Mouse (Mus musculus) ovary, adult 10 weeks (tissue): ENCODE data around the gene Hspb2. TPM values are rescaled to one million over a fixed set of nuclear protein-coding genes. Genes with fewer than 3 reads are reported as not detected.

Source experiments
- polyA plus RNA-seq: library from polyadenylated mRNA; stranded (reverse); fragments of 350-450 nt; fragmentation: Illumina TruSeq; extraction: RNeasy Lipid Tissue Mini Kit (QIAGEN cat#74804); gene quantifications from one replicate; pipeline ENCODE4 v1.2.3, GENCODE M21; 2014

Hspb2 gene
- polyA plus RNA-seq = not detected

DNA sequence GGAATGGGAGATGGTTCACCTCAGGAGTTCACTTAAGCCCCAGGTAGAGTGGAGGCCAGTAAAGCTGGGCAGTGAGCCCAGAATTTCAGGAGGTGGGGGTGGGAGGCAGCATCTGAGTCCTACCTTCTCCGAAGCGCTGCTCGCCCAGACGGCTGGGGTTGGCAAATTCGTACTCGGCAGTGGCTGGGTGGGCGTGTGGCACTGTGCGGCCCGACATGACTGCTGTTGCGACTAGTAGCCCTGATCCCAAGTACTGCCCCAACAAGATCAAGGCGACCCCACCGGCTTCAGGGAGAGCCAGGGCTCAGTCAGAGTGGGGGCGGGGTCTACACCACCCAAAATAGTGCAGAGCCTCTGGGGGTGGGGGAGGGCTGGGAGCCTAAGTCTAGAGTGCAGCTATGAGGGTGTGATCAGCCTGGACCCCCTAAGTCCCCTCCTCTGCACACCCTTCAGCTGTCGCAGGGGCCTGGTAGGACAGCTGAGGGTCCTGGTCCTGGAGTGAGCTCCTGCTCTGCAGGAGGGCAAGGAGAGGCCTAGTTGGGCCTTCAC is at the start of gene Hspb2:
TSS of gene Hspb2 (minus strand) at position 301 of the 549 bp plus-strand sequence.

GRCm38 (mm10) chr9:50774991-50775612 is 22.9 kb upstream of the Hspb2 start, which contains the start of the genes Alg9 and 1110032A03Rik:
Alg9 (plus strand) TSS chr9:50775019.
1110032A03Rik (minus strand) TSS chr9:50775520.

DNA sequence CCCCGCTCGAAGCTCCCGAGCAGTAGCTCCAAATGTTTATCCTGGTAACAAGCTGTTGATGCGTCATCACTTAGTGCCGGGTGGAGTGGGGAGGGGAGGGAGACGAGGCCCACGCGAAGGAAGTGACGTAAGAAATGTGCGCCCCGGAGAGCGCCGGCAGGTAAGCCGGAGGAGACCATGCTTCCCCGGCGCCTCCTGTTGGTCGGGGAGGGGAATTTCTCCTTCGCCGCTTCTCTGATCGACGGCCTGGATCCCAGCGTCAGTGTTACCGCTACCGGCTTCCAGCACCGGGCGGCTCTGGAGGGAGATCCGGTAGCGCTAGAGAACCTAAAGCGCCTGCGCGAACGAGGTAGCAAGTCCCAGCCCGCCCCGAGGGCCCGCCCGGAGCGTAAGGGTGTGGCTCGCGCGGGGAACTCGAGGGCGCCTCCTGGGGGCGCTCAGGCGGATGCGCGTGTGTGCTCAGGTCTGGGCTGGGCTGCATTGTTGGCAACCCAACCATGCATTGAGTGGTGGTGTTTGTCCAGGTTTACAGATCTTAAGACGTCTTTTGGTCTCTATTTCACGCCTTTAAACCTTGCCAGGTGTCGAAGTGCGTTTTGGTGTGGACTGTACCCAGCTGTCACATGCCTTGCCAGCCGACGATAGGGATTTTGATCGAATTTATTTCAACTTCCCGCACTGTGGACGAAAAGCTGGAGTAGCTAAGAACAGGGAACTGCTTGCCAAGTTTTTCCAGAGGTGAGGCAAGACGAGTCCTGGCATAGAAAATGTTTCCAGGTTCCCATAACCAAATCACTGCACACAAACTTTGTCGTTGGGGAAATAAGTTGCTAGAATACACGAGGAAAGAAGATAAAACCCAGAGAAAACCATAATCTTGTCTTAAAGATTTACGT is 16.2 kb upstream of the Hspb2 start, which contains the start of gene Fdxacb1:
TSS of gene Fdxacb1 (plus strand) at position 130 of the 896 bp plus-strand sequence.

GRCm38 (mm10) chr9:50751323-50751722 is 831 bp downstream of the Hspb2 start, which contains the start of gene Cryab:
Cryab (plus strand) TSS chr9:50751325.

GRCm38 (mm10) chr9:50746214-50746677 is 5.9 kb downstream of the Hspb2 start, which contains the start of gene 2310030G06Rik:
2310030G06Rik (minus strand) TSS chr9:50746536.

DNA sequence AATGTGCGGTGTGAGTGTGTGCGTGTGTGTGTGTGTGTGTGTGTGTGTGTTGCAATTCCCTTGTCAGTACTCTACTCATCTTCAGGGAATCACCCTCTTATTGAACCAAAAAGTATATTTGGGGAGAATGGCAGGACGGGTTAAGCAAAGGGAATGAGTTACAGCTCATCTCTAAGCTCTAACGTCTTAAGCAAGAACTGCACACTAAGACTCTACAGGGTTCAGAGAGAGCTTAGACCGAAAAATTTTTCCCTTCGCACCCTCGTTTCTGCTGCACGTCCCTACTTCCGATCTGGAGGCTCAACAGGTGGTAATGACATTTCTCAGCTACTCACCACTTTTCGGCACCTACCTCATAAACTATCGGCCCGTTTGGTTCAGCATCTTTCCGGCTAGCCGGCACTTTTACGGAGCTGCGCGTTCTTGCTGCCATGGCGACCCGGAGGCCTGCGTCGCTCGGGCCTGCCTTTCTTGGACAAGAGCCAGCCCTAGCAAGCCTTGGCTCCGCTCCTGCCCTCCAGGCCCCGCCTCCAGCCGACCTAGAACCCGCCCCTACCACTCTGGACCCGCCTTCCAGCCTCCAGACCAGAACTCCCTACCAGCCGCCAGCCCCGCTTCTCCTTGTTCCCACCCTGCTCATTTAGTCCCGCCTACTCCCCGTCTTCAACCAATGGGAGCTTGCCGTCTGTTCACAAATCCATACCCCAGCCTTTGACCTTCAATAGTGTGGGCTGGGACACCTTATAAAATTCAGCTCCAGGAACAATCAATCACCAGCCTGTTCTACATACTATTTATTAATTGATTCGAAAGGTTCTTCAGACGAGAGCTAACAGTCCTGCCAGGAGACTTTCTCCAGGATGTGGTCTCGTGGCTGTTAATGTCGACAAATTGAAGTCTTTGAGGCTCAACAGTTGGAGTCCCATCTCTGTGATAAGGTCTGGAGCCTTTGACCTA is 13.0 kb downstream of the Hspb2 start, which contains the start of gene Dixdc1:
TSS of gene Dixdc1 (minus strand) at position 604 of the 957 bp plus-strand sequence.

Other genes starting within 250 kb of the Hspb2 start
- 124 TPM for gene Pts, start 223.6 kb downstream of the Hspb2 start, polyA plus RNA-seq
- gene Il18, start 197.5 kb downstream of the Hspb2 start, polyA plus RNA-seq = 65.9 TPM
- 4.8 TPM for gene Bco2, start 197.2 kb downstream of the Hspb2 start, polyA plus RNA-seq
- 2.1 TPM for gene Tex12, start 191.0 kb downstream of the Hspb2 start, polyA plus RNA-seq
- 137 TPM for gene Sdhd, start 148.5 kb downstream of the Hspb2 start, polyA plus RNA-seq
- 85.1 TPM for gene Timm8b, start 148.4 kb downstream of the Hspb2 start, polyA plus RNA-seq
- gene Pih1d2, start 135.0 kb downstream of the Hspb2 start, polyA plus RNA-seq = 10.3 TPM
- 157 TPM for gene Nkapd1, start 134.9 kb downstream of the Hspb2 start, polyA plus RNA-seq
- 84.0 TPM for gene Dlat, start 92.6 kb downstream of the Hspb2 start, polyA plus RNA-seq
- gene Dixdc1, start 12.8 kb downstream of the Hspb2 start, polyA plus RNA-seq = 16.8 TPM
- 14.3 TPM for gene 2310030G06Rik, start 5.8 kb downstream of the Hspb2 start, polyA plus RNA-seq
- gene Cryab, start 1.0 kb downstream of the Hspb2 start, polyA plus RNA-seq = 6.0 TPM
- gene Fdxacb1, start 15.9 kb upstream of the Hspb2 start, polyA plus RNA-seq = 5.1 TPM
- 10.7 TPM for gene Alg9, start 22.7 kb upstream of the Hspb2 start, polyA plus RNA-seq
- gene 1110032A03Rik, start 23.2 kb upstream of the Hspb2 start, polyA plus RNA-seq = 61.9 TPM
- 32.0 TPM for gene Ppp2r1b, start 92.9 kb upstream of the Hspb2 start, polyA plus RNA-seq